Mouse (Mus musculus): ENCODE measurements at regions not wholly inside any gene's neighbourhood (a gene's known extent, or its start where the extent isn't known, plus 50 kb on each side); places are given as distances from the start of the nearest gene placed in this dataset.

- DNase-seq: no peak
Observed at GRCm38 (mm10) chr6:141149170-141149917, 99.7 kb upstream of the Pde3a start.

GRCm38 (mm10) chr6:141159326-141159725 lies 89.7 kb upstream of the Pde3a start:
- DNase-seq: no peak

GRCm38 (mm10) chr6:141161626-141162233 lies 87.3 kb upstream of the Pde3a start:
- no peak for DNase-seq

GRCm38 (mm10) chr6:141167270-141167669 lies 81.8 kb upstream of the Pde3a start:
- DNase-seq: no peak

- peak; percentile 20 for DNase-seq
Observed at GRCm38 (mm10) chr6:141168356-141168755, 80.7 kb upstream of the Pde3a start.

- DNase-seq: no peak
Observed at GRCm38 (mm10) chr6:141183782-141184181, 65.3 kb upstream of the Pde3a start.

DNA sequence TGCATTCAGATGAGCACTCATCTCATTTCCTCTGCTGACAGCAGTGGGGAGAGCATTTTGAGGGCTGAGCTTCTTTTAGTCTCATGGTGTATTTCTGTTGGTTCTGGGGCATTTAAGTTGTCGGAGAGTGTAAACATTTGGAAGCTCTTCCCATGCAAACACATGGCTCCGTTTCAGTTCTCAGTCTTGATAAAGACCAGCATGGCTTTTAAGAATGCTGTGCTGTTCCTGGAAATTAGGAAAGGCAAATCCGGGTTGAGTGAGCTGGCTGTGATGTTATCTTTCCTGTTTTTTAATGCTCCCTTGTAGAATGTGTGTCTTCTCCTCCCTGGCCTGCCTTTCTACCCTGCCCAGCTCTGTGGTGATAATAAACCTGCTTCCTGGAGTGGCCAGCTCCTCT lies 61.0 kb upstream of the Pde3a start:
- no peak for DNase-seq

DNA sequence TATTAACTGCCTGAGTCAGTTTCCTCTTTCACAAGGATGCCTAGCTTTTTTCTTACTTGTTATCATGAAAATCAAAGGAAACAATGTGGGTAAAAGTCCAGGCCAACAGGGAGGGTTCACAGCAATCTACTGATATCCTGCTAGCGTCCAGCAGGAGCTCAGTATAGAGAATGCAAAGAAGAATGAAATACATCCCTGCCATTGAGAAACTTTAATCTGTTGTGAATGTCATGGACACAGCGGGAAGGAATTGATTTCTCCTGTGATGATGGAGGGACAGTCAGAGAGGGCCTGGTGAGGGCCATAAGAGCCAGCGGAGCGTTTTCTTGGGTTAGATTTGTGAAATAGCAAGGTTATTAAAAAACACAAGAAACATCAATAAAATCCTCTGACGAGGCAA lies 60.0 kb upstream of the Pde3a start:
- no peak for DNase-seq

GRCm38 (mm10) chr6:141189701-141190100 lies 59.4 kb upstream of the Pde3a start:
- DNase-seq: no peak

DNA sequence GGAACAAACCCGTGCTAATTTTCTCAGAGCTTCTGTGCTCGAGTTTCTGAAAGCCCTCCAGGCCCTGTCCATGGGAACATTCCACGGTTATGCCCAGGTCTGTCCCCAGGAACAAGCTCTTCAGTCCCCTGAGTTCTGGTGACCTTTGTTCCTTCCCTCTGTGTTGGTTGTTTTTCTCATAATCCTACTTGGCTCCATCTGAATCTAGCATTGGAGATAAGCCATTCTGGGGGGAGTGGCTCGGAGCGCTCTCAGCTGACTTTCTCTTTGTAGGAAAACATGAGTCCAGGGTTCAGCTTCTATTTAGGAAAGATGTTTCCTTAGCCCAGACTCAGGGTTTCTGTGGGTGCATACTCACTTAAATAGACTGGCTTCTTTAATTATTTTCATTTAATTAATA lies 58.7 kb upstream of the Pde3a start:
- peak; percentile 33 for DNase-seq

DNA sequence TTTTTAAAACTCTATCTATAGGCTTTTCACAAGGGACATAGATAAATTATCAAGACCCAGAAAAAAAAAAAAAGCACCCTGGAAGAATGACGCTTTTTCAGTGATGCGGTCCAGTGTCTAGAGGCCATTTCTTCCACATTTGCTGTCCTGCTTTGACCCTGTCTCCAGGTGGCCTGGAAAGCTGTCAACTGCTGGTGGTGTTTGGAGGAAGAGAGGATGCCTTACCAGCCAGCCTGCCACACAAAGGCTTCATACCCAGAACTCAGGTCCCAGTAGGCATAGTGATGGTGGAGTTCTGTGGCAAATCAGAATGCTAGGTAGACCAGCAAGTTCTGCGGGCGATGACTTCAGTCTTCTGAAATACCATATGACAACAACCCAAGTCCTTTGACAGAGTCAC lies 51.6 kb upstream of the Pde3a start:
- no peak for DNase-seq

All from lung, postnatal 36 days (tissue).